Mouse (Mus musculus) forebrain, embryonic 13.5 days (tissue): ENCODE results near the gene Smyd2. TPM values are rescaled to one million over a fixed set of nuclear protein-coding genes. Genes with fewer than 3 reads are reported as not detected.

Experiments
- ATAC-seq: fragments of 200-750 bp; cut with Nextera tagmentation; 2 replicates; pipeline ENCODE4 v1.8.0; 2017
- H3K27ac ChIP-seq: fragments of 300-500 bp; sonication (generic); 2 replicates; pipeline ENCODE4 v1.5.1; 2015; ENCODE audit warnings: inconsistent platforms, mild to moderate bottlenecking, moderate library complexity
- H3K27me3 ChIP-seq: fragments of 300-500 bp; sonication (generic); 2 replicates; pipeline ENCODE4 v1.6.1; 2015; ENCODE audit warnings: mild to moderate bottlenecking, inconsistent platforms
- H3K36me3 ChIP-seq: fragments of 300-500 bp; sonication (generic); 2 replicates; pipeline ENCODE4 v1.6.1; 2015; ENCODE audit warnings: mild to moderate bottlenecking, inconsistent platforms; ENCODE audit not compliant: poor library complexity, severe bottlenecking
- H3K4me1 ChIP-seq: fragments of 300-500 bp; sonication (generic); 2 replicates; pipeline ENCODE4 v1.6.1; 2015; ENCODE audit warnings: inconsistent platforms
- H3K4me2 ChIP-seq: fragments of 300-500 bp; sonication (generic); 2 replicates; pipeline ENCODE4 v1.6.1; 2015; ENCODE audit warnings: inconsistent platforms, mild to moderate bottlenecking, moderate library complexity
- H3K4me3 ChIP-seq: fragments of 300-500 bp; sonication (generic); 2 replicates; pipeline ENCODE4 v1.5.1; 2015; ENCODE audit warnings: mild to moderate bottlenecking, inconsistent platforms
- H3K9ac ChIP-seq: fragments of 300-500 bp; sonication (generic); 2 replicates; pipeline ENCODE4 v1.6.1; 2015; ENCODE audit warnings: mild to moderate bottlenecking, inconsistent platforms
- H3K9me3 ChIP-seq: fragments of 300-500 bp; sonication (generic); replicated peaks from 2 replicates; pipeline ENCODE4 v1.6.1; 2016; ENCODE audit warnings: inconsistent platforms
- WGBS: fragments of 180-500 bp; shearing (Covaris S2); methylation state at CpG from one replicate; pipeline ENCODE4 v1.1.7; 2015; 5-methylcytosine and 5-hydroxymethylcytosine counted together
- polyA plus RNA-seq: library from polyadenylated mRNA; unstranded; fragments of >200 nt; fragmentation: Nextera tagmentation; extraction: Ambion mirVana; gene quantifications from 2 replicates; pipeline ENCODE4 v1.2.1, GENCODE M21; 2015

Gene Smyd2
- polyA plus RNA-seq, 1 experiment from 2014 or later, result 41.9 TPM

- Histone ChIP-seq H3K4me3 (no peak overlapping the region), H3K27ac (no peak overlapping the region), H3K4me2 (no peak overlapping the region), H3K9ac (no peak overlapping the region), H3K36me3 (no peaks in the 10 kb centered on the region), H3K27me3 (no peaks in the 10 kb centered on the region), H3K4me1 (peaks cover 28% of the 10 kb centered on the region), H3K9me3 (no peaks in the 10 kb centered on the region)
- no peak for ATAC-seq
- WGBS, result 72% methylated on average over 9 of the region's 9 CpGs
Measured at GRCm38 (mm10) chr1:189867497-189867896, 54.7 kb downstream of the Smyd2 start.

- H3K4me2 ChIP-seq, result no peak overlapping the region
- no peaks in the 10 kb centered on the region for H3K27me3 ChIP-seq
- no peaks in the 10 kb centered on the region for H3K36me3 ChIP-seq
- 75% methylated on average over 5 of the region's 5 CpGs for WGBS
- no peak for ATAC-seq
- H3K27ac ChIP-seq, result no peak overlapping the region
- peaks cover 28% of the 10 kb centered on the region for H3K4me1 ChIP-seq
- no peaks in the 10 kb centered on the region for H3K9me3 ChIP-seq
- H3K4me3 ChIP-seq, result no peak overlapping the region
- H3K9ac ChIP-seq, result no peak overlapping the region
Measured at GRCm38 (mm10) chr1:189867034-189867433, 55.1 kb downstream of the Smyd2 start.

- Histone ChIP-seq H3K36me3 (no peaks in the 10 kb centered on the region), H3K4me3 (no peak overlapping the region), H3K27me3 (no peaks in the 10 kb centered on the region), H3K27ac (no peak overlapping the region), H3K9me3 (no peaks in the 10 kb centered on the region), H3K9ac (no peak overlapping the region), H3K4me1 (peaks cover 28% of the 10 kb centered on the region), H3K4me2 (no peak overlapping the region)
- ATAC-seq, result no peak
- WGBS, result 86% methylated on average over 6 of the region's 6 CpGs
Measured at GRCm38 (mm10) chr1:189866621-189867020, 55.5 kb downstream of the Smyd2 start.

- H3K27ac ChIP-seq, result no peak overlapping the region; the same call in none of the 2 replicates
- H3K4me3 ChIP-seq, result no peak overlapping the region
- no peaks in the 10 kb centered on the region for H3K36me3 ChIP-seq
- no peaks in the 10 kb centered on the region for H3K9me3 ChIP-seq
- no peak overlapping the region for H3K9ac ChIP-seq
- 69% methylated on average over 15 of the region's 15 CpGs for WGBS
- no peaks in the 10 kb centered on the region for H3K27me3 ChIP-seq
- H3K4me2 ChIP-seq, result no peak overlapping the region
- peaks cover 28% of the 10 kb centered on the region for H3K4me1 ChIP-seq
- ATAC-seq, result peak; percentile 58; the same call in 1 of the 2 replicates
Measured at GRCm38 (mm10) chr1:189864846-189865560, 57.2 kb downstream of the Smyd2 start.

GRCm38 (mm10) chr1:189864301-189864700 lies 57.9 kb downstream of the Smyd2 start:
- no peaks in the 10 kb centered on the region for H3K9me3 ChIP-seq
- 73% methylated on average over 9 of the region's 9 CpGs for WGBS
- ATAC-seq, result no peak
- H3K36me3 ChIP-seq, result no peaks in the 10 kb centered on the region
- peaks cover 28% of the 10 kb centered on the region for H3K4me1 ChIP-seq
- no peak overlapping the region for H3K4me3 ChIP-seq
- no peak overlapping the region for H3K4me2 ChIP-seq
- H3K27me3 ChIP-seq, result no peaks in the 10 kb centered on the region
- no peak overlapping the region; the same call in 1 of the 2 replicates for H3K27ac ChIP-seq
- H3K9ac ChIP-seq, result no peak overlapping the region

- ATAC-seq, result no peak
- Histone ChIP-seq H3K4me1 (peaks cover 28% of the 10 kb centered on the region), H3K9me3 (no peaks in the 10 kb centered on the region), H3K36me3 (no peaks in the 10 kb centered on the region), H3K9ac (no peak overlapping the region), H3K4me3 (no peak overlapping the region), H3K4me2 (no peak overlapping the region), H3K27ac (no peak overlapping the region), H3K27me3 (no peaks in the 10 kb centered on the region)
- 92% methylated on average over 3 of the region's 3 CpGs for WGBS
Measured at GRCm38 (mm10) chr1:189863727-189864126, 58.4 kb downstream of the Smyd2 start.

- no peak for ATAC-seq
- Histone ChIP-seq H3K9me3 (no peaks in the 10 kb centered on the region), H3K9ac (no peak overlapping the region), H3K27me3 (no peaks in the 10 kb centered on the region), H3K36me3 (no peaks in the 10 kb centered on the region), H3K27ac (no peak overlapping the region), H3K4me1 (peaks cover 20% of the 10 kb centered on the region), H3K4me2 (no peak overlapping the region), H3K4me3 (no peak overlapping the region)
- WGBS, result 73% methylated on average over 12 of the region's 12 CpGs
Measured at GRCm38 (mm10) chr1:189860942-189861315, 61.2 kb downstream of the Smyd2 start.

- Histone ChIP-seq H3K27ac (no peak overlapping the region), H3K9me3 (no peaks in the 10 kb centered on the region), H3K4me3 (no peak overlapping the region), H3K4me1 (peaks cover 14% of the 10 kb centered on the region), H3K36me3 (no peaks in the 10 kb centered on the region), H3K9ac (no peak overlapping the region), H3K27me3 (no peaks in the 10 kb centered on the region), H3K4me2 (no peak overlapping the region)
- ATAC-seq, result no peak
- WGBS, result 90% methylated on average over 17 of the region's 17 CpGs
Measured at GRCm38 (mm10) chr1:189860112-189860941, 61.8 kb downstream of the Smyd2 start.

- WGBS, result 81% methylated on average over 6 of the region's 6 CpGs
- no peak for ATAC-seq
Measured at GRCm38 (mm10) chr1:189858377-189858776, 63.8 kb downstream of the Smyd2 start.

GRCm38 (mm10) chr1:189855739-189856138 lies 66.4 kb downstream of the Smyd2 start:
- no peaks in the 10 kb centered on the region; the same call in 1 of the 2 replicates for H3K4me1 ChIP-seq
- H3K4me2 ChIP-seq, result no peak overlapping the region
- no peak overlapping the region for H3K9ac ChIP-seq
- ATAC-seq, result no peak
- H3K9me3 ChIP-seq, result no peaks in the 10 kb centered on the region
- no peak overlapping the region for H3K27ac ChIP-seq
- no peaks in the 10 kb centered on the region for H3K27me3 ChIP-seq
- no peaks in the 10 kb centered on the region for H3K36me3 ChIP-seq
- 92% methylated on average over 5 of the region's 5 CpGs for WGBS
- no peak overlapping the region for H3K4me3 ChIP-seq

More at GRCm38 (mm10) chr1:189858377-189858776, 63.8 kb downstream of the Smyd2 start:
- H3K4me2 ChIP-seq, result no peak overlapping the region
- no peak overlapping the region for H3K4me3 ChIP-seq
- no peaks in the 10 kb centered on the region; the same call in 1 of the 2 replicates for H3K4me1 ChIP-seq
- H3K36me3 ChIP-seq, result no peaks in the 10 kb centered on the region
- H3K9me3 ChIP-seq, result no peaks in the 10 kb centered on the region
- H3K9ac ChIP-seq, result no peak overlapping the region
- no peak overlapping the region for H3K27ac ChIP-seq
- H3K27me3 ChIP-seq, result no peaks in the 10 kb centered on the region

- 87% methylated on average over 13 of the region's 13 CpGs for WGBS
- ATAC-seq, result no peak
- H3K4me1 ChIP-seq, result no peaks in the 10 kb centered on the region
- H3K27me3 ChIP-seq, result no peaks in the 10 kb centered on the region
- no peak overlapping the region for H3K4me2 ChIP-seq
- H3K9me3 ChIP-seq, result no peaks in the 10 kb centered on the region
- no peak overlapping the region for H3K9ac ChIP-seq
- H3K4me3 ChIP-seq, result no peak overlapping the region
- no peaks in the 10 kb centered on the region for H3K36me3 ChIP-seq
- no peak overlapping the region for H3K27ac ChIP-seq
Measured at GRCm38 (mm10) chr1:189854646-189855045, 67.5 kb downstream of the Smyd2 start.

GRCm38 (mm10) chr1:189852456-189852855 lies 69.7 kb downstream of the Smyd2 start:
- H3K36me3 ChIP-seq, result no peaks in the 10 kb centered on the region
- no peaks in the 10 kb centered on the region for H3K27me3 ChIP-seq
- no peaks in the 10 kb centered on the region for H3K4me1 ChIP-seq
- H3K27ac ChIP-seq, result no peak overlapping the region
- H3K9me3 ChIP-seq, result no peaks in the 10 kb centered on the region
- ATAC-seq, result no peak
- no peak overlapping the region for H3K9ac ChIP-seq
- no peak overlapping the region for H3K4me2 ChIP-seq
- no peak overlapping the region for H3K4me3 ChIP-seq
- WGBS, result 94% methylated on average over 7 of the region's 7 CpGs
